Mouse (Mus musculus) B cell, adult (primary cell): ENCODE data around the gene Rflna. TPM values are rescaled to one million over a fixed set of nuclear protein-coding genes. Genes with fewer than 3 reads are reported as not detected.

Source experiments
- total RNA-seq: library from RNA; stranded (reverse); gene quantifications from 4 replicates; pipeline ENCODE4 v1.2.4, GENCODE M21; 2023; ENCODE audit not compliant: inconsistent age

Gene Rflna
- not detected in 4 replicates for total RNA-seq

GRCm38 (mm10) chr5:125002969-125003872 is at the start of gene Rflna:
TSS of gene Rflna (plus strand) at chr5:125003221.

Other genes with a start within 250 kb of the Rflna start
- 1.3 to 2.2 TPM (median 1.9 TPM) in 4 replicates for gene Ccdc92, start 140.8 kb upstream of the Rflna start, total RNA-seq
- gene Zfp664, start 140.5 kb upstream of the Rflna start, total RNA-seq = 20.9 to 25.5 TPM (median 22.0 TPM) in 4 replicates
- gene Ncor2, start 176.0 kb downstream of the Rflna start, total RNA-seq = 138 to 161 TPM (median 159 TPM) in 4 replicates